Comparison of ENCODE assay signal across 11 mouse cellular contexts in genomic region chr8:46713844-46714243, GRCm38 (mm10). TPM values are rescaled to one million over a fixed set of nuclear protein-coding genes. Genes with fewer than 3 reads are reported as not detected.
DNase-seq lines count a peak whose midpoint lies in the region; ATAC-seq lines count a peak whose summit lies in the region.
"Had no signal": no experiment of that assay in that cellular context is flagged by ENCODE, and none has a peak within 500 bp of the region (broad histone marks: within the 10 kb centered on the region; RNA-seq: fewer than 3 reads in every experiment).

No protein-coding gene starts in this region.

- WGBS in midbrain, embryonic 11.5 days, result 72% methylated on average over 6 of the region's 6 CpGs

- H3K9me3 ChIP-seq in midbrain, embryonic 11.5 days (ENCODE audit: control insufficient read depth, low read length), result no peaks in the 10 kb centered on the region
- H3K9me3 ChIP-seq: heart, embryonic 13.5 days; neural tube, embryonic 13.5 days had no signal

- no peaks in the 10 kb centered on the region for H3K36me3 ChIP-seq in midbrain, embryonic 11.5 days (ENCODE audit: control insufficient read depth, insufficient read depth, low read length)
- H3K36me3 ChIP-seq: heart, embryonic 13.5 days; neural tube, embryonic 13.5 days had no signal

- peak; percentile 93 for ATAC-seq in granulocyte monocyte progenitor cell, adult 5-6 weeks (replicated peaks; ENCODE audit: poor library complexity, severe bottlenecking)
- ATAC-seq in midbrain, embryonic 11.5 days (ENCODE audit: low FRiP score), result no peak

- peak; percentile 26 to 27 for DNase-seq in urinary bladder, adult 18-20 months (ENCODE audit: low spot score in 2 of 2)
- DNase-seq in urinary bladder, postnatal 10 days (ENCODE audit: low spot score), result no peak
- peak; percentile 68 for DNase-seq in lung, postnatal 25 days (ENCODE audit: low spot score)
- no peak for DNase-seq in midbrain, embryonic 11.5 days (ENCODE audit: low spot score, missing footprints)
- DNase-seq in left cerebral cortex, postnatal 4 days, result no peak
- DNase-seq in kidney, postnatal 36 days, result no peak
- DNase-seq: cerebellum, adult 11 months; lung, embryonic 14.5 days had no signal

- no peak overlapping the region for H3K4me2 ChIP-seq in midbrain, embryonic 11.5 days
- H3K4me2 ChIP-seq: heart, embryonic 13.5 days; lung, embryonic 14.5 days; neural tube, embryonic 13.5 days had no signal

- intact Hi-C loops in left cerebral cortex, postnatal 4 days (cut with DNase I), result no loop called here

- H3K4me3 ChIP-seq in midbrain, embryonic 11.5 days (ENCODE audit: low read depth, low read length), result no peak overlapping the region
- H3K4me3 ChIP-seq: heart, embryonic 13.5 days; neural tube, embryonic 13.5 days had no signal

- H3K27me3 ChIP-seq in midbrain, embryonic 11.5 days (ENCODE audit: control insufficient read depth, insufficient read depth, low read length), result no peaks in the 10 kb centered on the region
- H3K27me3 ChIP-seq: neural tube, embryonic 13.5 days had no signal

- H3K27ac ChIP-seq in midbrain, embryonic 11.5 days (ENCODE audit: low read depth, low read length), result no peak overlapping the region
- H3K27ac ChIP-seq: heart, embryonic 13.5 days; neural tube, embryonic 13.5 days had no signal

- H3K4me1 ChIP-seq in midbrain, embryonic 11.5 days (ENCODE audit: control insufficient read depth, insufficient read depth, low read length), result no peaks in the 10 kb centered on the region

- H3K9ac ChIP-seq in midbrain, embryonic 11.5 days (ENCODE audit: low read length), result no peak overlapping the region
- H3K9ac ChIP-seq: heart, embryonic 13.5 days; lung, embryonic 14.5 days; neural tube, embryonic 13.5 days had no signal

RNA-seq across cellular contexts. Expression of gene Irf2, which starts 25.7 kb away (rescaled TPM):
- 48.8 and 67.9 TPM in 2 replicates for total RNA-seq in granulocyte monocyte progenitor cell, adult 5-6 weeks (2014; fragmentation: Nextera tagmentation)
- total RNA-seq in granulocyte monocyte progenitor cell, adult 5-6 weeks (2017), result 12.6 and 20.4 TPM in 2 replicates
- polyA plus RNA-seq in midbrain, embryonic 11.5 days (2014; fragmentation: Nextera tagmentation; extraction: Ambion mirVana), result 9.2 and 11.1 TPM in 2 replicates
- 10 to 100 TPM; 23.1 to 26.0 TPM for total RNA-seq in left cerebral cortex, postnatal 4 days (2021)

Comparison
In these comparisons a context has a peak if more than half of its experiments do, and no peak if none do; other contexts are left out.
1. DNase-seq: peak in urinary bladder, adult 18-20 months (2 of 2) and lung, postnatal 25 days (single experiment); none in urinary bladder, postnatal 10 days (single experiment), midbrain, embryonic 11.5 days (single experiment), left cerebral cortex, postnatal 4 days (single experiment) and kidney, postnatal 36 days (0 of 2).